Mouse (Mus musculus) kidney, postnatal 0 days (tissue): ENCODE data around the gene Syce3. TPM values are rescaled to one million over a fixed set of nuclear protein-coding genes. Genes with fewer than 3 reads are reported as not detected.

Experiments
- ATAC-seq: fragments of 200-750 bp; cut with Nextera tagmentation; replicated peaks from 2 replicates; pipeline ENCODE4 v1.8.0; 2017; ENCODE audit warnings: low read depth, moderate number of reproducible peaks, moderate TSS enrichment, moderate library complexity; ENCODE audit not compliant: low FRiP score
- DNase-seq: peaks from one replicate; pipeline ENCODE4 v3.0.0-alpha.2; 2016; ENCODE audit warnings: low spot score
- H3K27ac ChIP-seq: fragments of 300-500 bp; sonication (generic); 2 replicates; pipeline ENCODE4 v1.5.1; 2014; ENCODE audit warnings: mild to moderate bottlenecking
- H3K27me3 ChIP-seq: fragments of 300-500 bp; sonication (generic); 2 replicates; pipeline ENCODE4 v1.6.1; 2014; ENCODE audit warnings: low read length, mixed read lengths; ENCODE audit not compliant: insufficient read depth
- H3K36me3 ChIP-seq: fragments of 300-500 bp; sonication (generic); 2 replicates; pipeline ENCODE4 v1.6.1; 2014; ENCODE audit warnings: low read length, mixed read lengths; ENCODE audit not compliant: insufficient read depth
- H3K4me1 ChIP-seq: fragments of 300-500 bp; sonication (generic); replicated peaks from 2 replicates; pipeline ENCODE4 v1.6.1; 2014; ENCODE audit warnings: antibody characterized with exemption, low read length, mixed read lengths; ENCODE audit not compliant: insufficient read depth
- H3K4me2 ChIP-seq: fragments of 300-500 bp; sonication (generic); 2 replicates; pipeline ENCODE4 v1.6.1; 2014; ENCODE audit warnings: mild to moderate bottlenecking, low read length, moderate library complexity, mixed read lengths
- H3K4me3 ChIP-seq: fragments of 300-500 bp; sonication (generic); replicated peaks from 2 replicates; pipeline ENCODE4 v1.5.1; 2014; ENCODE audit warnings: low read depth, low read length
- H3K9ac ChIP-seq: fragments of 300-500 bp; sonication (generic); 2 replicates; pipeline ENCODE4 v1.6.1; 2014; ENCODE audit warnings: low read depth, low read length
- H3K9me3 ChIP-seq: fragments of 300-500 bp; sonication (generic); replicated peaks from 2 replicates; pipeline ENCODE4 v1.6.1; 2016; ENCODE audit warnings: low read length, inconsistent platforms, mixed read lengths
- CTCF ChIP-seq: IDR thresholded peaks from 2 replicates; pipeline ENCODE4 v1.5.1; 2016; ENCODE audit warnings: antibody characterized with exemption, low read depth, mild to moderate bottlenecking, moderate library complexity
- WGBS: fragments of 180-500 bp; shearing (Covaris S2); extraction: QIAGEN DNeasy Blood & Tissue Kit; methylation state at CpG from one replicate; pipeline ENCODE4 v1.1.7; 2014; 5-methylcytosine and 5-hydroxymethylcytosine counted together
- polyA plus RNA-seq: library from polyadenylated mRNA; unstranded; fragments of >200 nt; fragmentation: Nextera tagmentation; extraction: Ambion mirVana; gene quantifications from 2 replicates; pipeline ENCODE4 v1.2.1, GENCODE M21; 2015

The Syce3 gene
- polyA plus RNA-seq, 1 experiment from 2014 or later: not detected

DNA sequence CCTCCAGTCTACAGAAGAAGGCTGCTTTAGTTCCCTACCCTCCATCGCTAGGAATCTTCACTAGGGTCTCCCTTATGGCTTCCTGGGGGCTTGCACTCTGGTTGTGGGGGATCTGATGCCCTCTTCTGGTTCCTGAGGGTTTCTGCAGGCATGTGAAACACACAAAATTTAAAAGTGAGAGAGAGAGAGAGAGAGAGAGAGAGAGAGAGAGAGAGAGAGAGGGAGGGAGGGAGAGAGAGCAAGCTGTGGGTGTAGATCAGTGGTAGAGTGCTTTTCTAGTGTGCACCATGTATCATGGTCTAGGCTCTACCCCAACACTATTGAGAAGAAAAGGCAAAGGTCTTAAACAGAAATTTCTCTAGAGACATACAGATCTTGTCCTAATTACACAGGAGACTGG is 68.6 kb downstream of the Syce3 start:
- H3K9ac ChIP-seq: no peak overlapping the region
- H3K4me1 ChIP-seq: no peaks in the 10 kb centered on the region
- no peaks in the 10 kb centered on the region for H3K36me3 ChIP-seq
- peak; percentile 24; the same call in 1 of the 2 replicates for TF ChIP-seq CTCF
- DNase-seq: no peak
- no peak overlapping the region for H3K27ac ChIP-seq
- no peak overlapping the region for H3K4me3 ChIP-seq
- WGBS: 19% methylated on average over 1 of the region's 1 CpGs
- H3K9me3 ChIP-seq: no peaks in the 10 kb centered on the region
- no peak for ATAC-seq
- no peak overlapping the region for H3K4me2 ChIP-seq
- H3K27me3 ChIP-seq: no peaks in the 10 kb centered on the region

Other genes with a start within 250 kb of the Syce3 start
- 126 and 130 TPM in 2 replicates for gene Plxnb2, start 229.7 kb downstream of the Syce3 start, polyA plus RNA-seq
- 10.4 and 11.7 TPM in 2 replicates for gene Dennd6b, start 214.0 kb downstream of the Syce3 start, polyA plus RNA-seq
- gene Ppp6r2, start 198.9 kb downstream of the Syce3 start, polyA plus RNA-seq: 25.9 and 26.8 TPM in 2 replicates
- gene Sbf1, start 95.2 kb downstream of the Syce3 start, polyA plus RNA-seq: 30.0 and 37.2 TPM in 2 replicates
- gene Adm2, start 87.8 kb downstream of the Syce3 start, polyA plus RNA-seq: 1.5 and 2.0 TPM in 2 replicates
- gene Miox, start 76.1 kb downstream of the Syce3 start, polyA plus RNA-seq: 119 and 185 TPM in 2 replicates
- 46.1 and 48.1 TPM in 2 replicates for gene Lmf2, start 54.8 kb downstream of the Syce3 start, polyA plus RNA-seq
- 100 and 108 TPM in 2 replicates for gene Ncaph2, start 54.8 kb downstream of the Syce3 start, polyA plus RNA-seq
- gene Sco2, start 36.7 kb downstream of the Syce3 start, polyA plus RNA-seq: 11.7 and 12.6 TPM in 2 replicates
- gene Tymp, start 33.5 kb downstream of the Syce3 start, polyA plus RNA-seq: 1.7 and 2.1 TPM in 2 replicates
- 0.68 and 0.87 TPM in 2 replicates for gene Odf3b, start 31.2 kb downstream of the Syce3 start, polyA plus RNA-seq
- not detected in 2 replicates for gene Klhdc7b, start 25.6 kb downstream of the Syce3 start, polyA plus RNA-seq
- gene Cpt1b, start 15.4 kb upstream of the Syce3 start, polyA plus RNA-seq: 23.7 and 26.2 TPM in 2 replicates
- gene C730034F03Rik, start 19.1 kb upstream of the Syce3 start, polyA plus RNA-seq: 1.5 and 1.7 TPM in 2 replicates
- gene Gm44502, start 19.2 kb upstream of the Syce3 start, polyA plus RNA-seq: not detected in 2 replicates
- gene Chkb, start 19.4 kb upstream of the Syce3 start, polyA plus RNA-seq: 64.5 and 65.1 TPM in 2 replicates
- 0.34 and 0.55 TPM in 2 replicates for gene Mapk8ip2, start 43.4 kb upstream of the Syce3 start, polyA plus RNA-seq
- gene Arsa, start 66.9 kb upstream of the Syce3 start, polyA plus RNA-seq: 13.0 and 13.9 TPM in 2 replicates
- 1.0 and 1.2 TPM in 2 replicates for gene Shank3, start 89.1 kb upstream of the Syce3 start, polyA plus RNA-seq
- gene Acr, start 157.8 kb upstream of the Syce3 start, polyA plus RNA-seq: not detected in 2 replicates
- gene Rabl2, start 181.4 kb upstream of the Syce3 start, polyA plus RNA-seq: 38.0 and 39.8 TPM in 2 replicates